Mouse (Mus musculus) neutrophil, adult 83 days (primary cell): ENCODE measurements around the gene Cybrd1. TPM values are rescaled to one million over a fixed set of nuclear protein-coding genes. Genes with fewer than 3 reads are reported as not detected.

Experiments used
- total RNA-seq, 2 experiments: library from RNA; stranded (reverse); gene quantifications; one replicate each; pipeline ENCODE4 v1.2.4; 2023

The Cybrd1 gene
- under 1 TPM; 0.11 to 0.15 TPM for total RNA-seq

DNA sequence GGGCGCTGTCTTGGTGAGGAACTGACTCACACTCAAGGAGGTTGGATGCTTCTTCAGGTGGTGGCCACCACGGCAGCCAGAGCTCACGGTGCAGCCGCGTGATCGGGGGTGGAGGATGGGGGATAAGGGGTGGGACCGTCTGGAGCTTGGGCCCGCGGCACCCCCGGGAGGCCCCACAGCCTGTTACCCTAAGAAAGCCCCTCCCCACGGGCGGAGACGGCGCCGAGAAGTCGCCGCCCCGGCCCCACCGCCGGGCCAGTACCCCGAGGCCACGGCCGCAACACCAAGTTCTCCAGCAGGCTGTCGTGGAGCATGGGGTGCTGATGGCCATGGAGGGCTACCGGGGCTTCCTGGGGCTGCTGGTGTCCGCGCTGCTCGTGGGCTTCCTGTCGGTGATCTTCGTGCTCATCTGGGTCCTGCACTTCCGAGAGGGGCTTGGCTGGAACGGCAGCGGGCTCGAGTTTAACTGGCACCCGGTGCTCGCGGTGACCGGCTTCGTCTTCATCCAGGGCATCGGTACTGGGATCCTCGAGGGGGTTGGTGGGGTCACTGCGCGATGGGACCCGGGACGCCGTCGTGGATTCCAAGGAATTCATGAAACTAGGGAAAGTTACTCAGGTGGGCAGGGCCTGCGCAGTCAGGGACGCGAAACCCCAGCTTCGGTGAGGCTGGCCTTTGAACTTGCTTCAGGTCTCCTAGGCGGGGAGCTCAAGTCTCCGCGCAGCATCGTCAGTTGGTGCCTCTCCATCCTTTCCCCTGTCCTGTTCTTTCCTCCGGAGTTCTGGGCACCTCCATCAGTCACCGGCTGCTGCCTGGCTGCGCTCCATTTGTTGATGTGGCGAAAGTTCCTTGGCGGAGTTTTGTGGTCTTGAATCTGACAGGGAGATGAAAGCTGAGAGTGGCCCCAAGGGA lies at the start of gene Cybrd1:
Gene Cybrd1 (plus strand): TSS at position 127 of the 912 bp plus-strand sequence.

Other genes starting within 250 kb of the Cybrd1 start
- 10 to 100 TPM in 1 of 2 experiments, 1 to 10 TPM in 1; 9.5 to 10.5 TPM for gene Dcaf17, start 62.6 kb upstream of the Cybrd1 start, total RNA-seq
- gene Mettl8, start 62.3 kb upstream of the Cybrd1 start, total RNA-seq: 1 to 10 TPM; 7.2 to 8.2 TPM
- 10 to 100 TPM; 76.9 to 79.2 TPM for gene Dync1i2, start 93.8 kb downstream of the Cybrd1 start, total RNA-seq
- 10 to 100 TPM; 58.5 to 67.3 TPM for gene Slc25a12, start 249.8 kb downstream of the Cybrd1 start, total RNA-seq